Mouse (Mus musculus): ENCODE data around the gene BC024978. TPM values are rescaled to one million over a fixed set of nuclear protein-coding genes. Genes with fewer than 3 reads are reported as not detected.

BC024978 gene
- polyA plus RNA-seq, 1 experiment from 2014 or later = 1.5 TPM

DNA sequence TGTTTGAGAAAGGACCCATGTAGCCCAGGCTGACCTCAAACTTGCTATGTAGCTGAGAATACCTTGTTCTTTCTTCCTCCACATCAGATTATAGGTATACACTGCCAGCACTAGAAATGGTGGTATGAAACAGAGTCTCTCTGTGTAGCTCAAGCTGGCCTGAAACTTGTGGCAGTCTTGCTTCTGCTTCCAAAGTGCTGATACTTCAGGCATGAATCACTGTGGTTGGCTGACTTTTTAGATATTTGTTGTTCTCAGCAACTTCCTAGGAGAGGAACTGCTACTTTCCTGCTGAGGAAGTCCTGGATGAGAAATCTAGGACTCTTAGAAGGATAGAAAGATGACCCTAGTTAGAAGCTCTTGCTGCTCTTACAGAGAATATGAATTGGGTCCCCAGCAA is 2.8 kb downstream of the BC024978 start:
- Histone ChIP-seq H3K4me3 (no peak overlapping the region), H3K36me3 (peaks cover 43% of the 10 kb centered on the region), H3K9me3 (replicated peaks) (no peaks in the 10 kb centered on the region), H3K27ac (no peak overlapping the region), H3K4me2 (no peak overlapping the region), H3K9ac (no peak overlapping the region), H3K27me3 (replicated peaks) (no peaks in the 10 kb centered on the region), H3K4me1 (peaks cover 30% of the 10 kb centered on the region)
- ATAC-seq = no peak

DNA sequence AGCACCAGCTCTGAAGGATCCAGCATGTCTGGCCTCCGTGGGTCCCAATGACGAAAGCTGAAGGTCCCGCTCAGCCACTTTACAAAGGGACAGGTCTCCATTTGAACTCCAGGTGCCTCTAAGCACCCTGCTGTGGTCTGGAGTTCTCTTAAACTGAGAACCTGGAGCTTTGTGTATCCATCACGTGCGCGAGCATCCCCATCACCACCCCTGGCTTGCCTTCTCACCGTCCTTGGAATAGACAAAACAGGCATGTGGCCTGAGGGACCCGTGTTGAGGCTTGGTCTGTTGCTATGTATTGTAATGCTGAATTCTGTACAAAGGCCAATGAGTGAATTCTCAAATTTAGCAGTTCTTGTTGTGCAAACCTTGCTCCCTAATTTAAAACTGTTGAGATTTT is 3.2 kb downstream of the BC024978 start:
- no peak overlapping the region for H3K4me2 ChIP-seq
- no peak for ATAC-seq
- peaks cover 25% of the 10 kb centered on the region for H3K4me1 ChIP-seq
- 85% methylated on average over 8 of the region's 8 CpGs for WGBS (ENCODE audit: insufficient replicate concordance)
- no peak overlapping the region for H3K27ac ChIP-seq
- no peak overlapping the region for H3K4me3 ChIP-seq
- peaks cover 43% of the 10 kb centered on the region for H3K36me3 ChIP-seq
- no peak overlapping the region for H3K9ac ChIP-seq
- no peaks in the 10 kb centered on the region for H3K27me3 ChIP-seq (replicated peaks)
- no peaks in the 10 kb centered on the region for H3K9me3 ChIP-seq (replicated peaks)

DNA sequence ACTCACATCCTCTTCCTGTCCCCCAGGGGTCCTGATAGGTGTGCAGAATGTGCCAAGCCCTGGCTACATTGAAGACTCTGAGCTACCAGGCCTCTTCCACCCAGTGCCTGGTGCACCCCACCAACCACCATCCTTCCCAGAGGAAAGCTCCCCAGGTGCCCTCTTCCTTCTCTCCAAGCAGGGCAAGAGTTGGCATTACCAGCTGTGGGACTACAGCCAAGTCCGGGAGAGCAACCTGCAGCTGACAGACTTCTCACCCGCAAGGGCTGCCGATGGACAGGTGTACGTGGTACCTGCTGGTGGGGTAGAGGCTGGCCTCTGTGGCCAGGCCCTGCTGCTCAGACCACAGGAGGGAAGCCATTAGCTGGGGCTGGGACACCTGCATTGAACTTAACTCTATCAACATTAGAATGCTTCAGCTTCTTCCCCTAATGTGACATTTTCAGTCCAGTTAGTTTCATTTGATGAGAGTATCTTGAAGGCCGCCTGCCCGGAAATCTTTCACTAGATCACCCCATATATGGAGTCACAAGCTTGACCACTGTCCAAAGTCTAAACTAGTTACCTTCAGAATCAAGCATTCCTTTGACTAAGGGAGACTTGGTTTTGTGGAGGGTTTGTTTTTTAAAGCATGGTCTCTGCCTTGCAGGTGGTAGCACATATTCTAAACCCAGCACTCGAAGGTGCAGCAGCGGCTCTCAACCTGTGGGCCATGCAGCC is 8.3 kb downstream of the BC024978 start:
- no peak overlapping the region for H3K4me3 ChIP-seq
- peaks cover 54% of the 10 kb centered on the region for H3K36me3 ChIP-seq
- no peaks in the 10 kb centered on the region for H3K4me1 ChIP-seq
- 88% methylated on average over 8 of the region's 8 CpGs for WGBS (ENCODE audit: insufficient replicate concordance)
- no peak overlapping the region for H3K4me2 ChIP-seq
- no peaks in the 10 kb centered on the region for H3K27me3 ChIP-seq (replicated peaks)
- no peaks in the 10 kb centered on the region for H3K9me3 ChIP-seq (replicated peaks)
- no peak for ATAC-seq
- H3K9ac ChIP-seq = no peak overlapping the region
- H3K27ac ChIP-seq = no peak overlapping the region

DNA sequence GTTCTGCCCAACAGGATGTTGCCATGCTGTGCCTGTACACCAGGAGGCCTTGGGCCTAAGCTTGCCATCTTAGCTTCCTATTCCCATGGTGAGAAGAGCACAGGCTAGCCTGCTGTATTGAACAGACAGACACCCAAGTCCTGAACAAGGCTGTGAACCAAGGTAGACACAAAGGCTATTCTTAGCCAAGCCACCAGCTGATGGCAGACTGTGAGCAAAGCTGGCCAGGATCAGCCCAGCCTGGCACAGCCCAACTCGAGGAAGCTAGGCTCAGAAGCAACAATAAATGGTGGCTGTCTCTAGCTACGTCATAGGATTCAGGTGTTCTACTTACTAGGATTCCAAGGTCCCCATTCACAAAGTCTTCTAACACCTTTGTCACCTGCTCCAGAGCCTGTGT is 17.0 kb downstream of the BC024978 start:
- H3K4me2 ChIP-seq = no peak overlapping the region
- 0 out of 2 replicates have a peak overlapping the region, but pooled peaks have one; percentile 23 for H3K9ac ChIP-seq
- no peaks in the 10 kb centered on the region for H3K9me3 ChIP-seq (replicated peaks)
- WGBS (ENCODE audit: insufficient replicate concordance) = 62% methylated on average over 2 of the region's 2 CpGs
- no peaks in the 10 kb centered on the region for H3K4me1 ChIP-seq
- no peak for ATAC-seq
- H3K4me3 ChIP-seq = no peak overlapping the region
- H3K27ac ChIP-seq = no peak overlapping the region
- peaks cover 89% of the 10 kb centered on the region for H3K36me3 ChIP-seq
- no peaks in the 10 kb centered on the region for H3K27me3 ChIP-seq (replicated peaks)

DNA sequence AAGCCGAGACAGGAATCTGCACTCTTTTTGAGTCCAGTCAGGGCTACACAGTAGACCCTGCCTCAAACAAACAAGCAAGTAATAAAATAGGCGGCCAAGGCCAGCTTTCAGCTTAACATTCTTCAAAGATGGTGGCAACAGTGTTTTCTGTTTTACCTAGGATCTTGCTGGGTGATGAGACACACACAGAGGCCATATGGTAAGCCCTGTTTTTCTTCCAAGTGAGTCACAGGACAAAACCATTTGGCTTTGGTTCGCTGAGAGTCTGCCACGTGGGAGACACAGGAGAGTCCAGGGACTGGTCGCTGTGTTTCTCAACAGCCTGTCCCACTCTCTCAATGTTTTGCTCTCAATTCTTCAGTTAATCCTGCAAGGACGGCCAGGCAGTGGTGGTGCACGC is 23.0 kb downstream of the BC024978 start:
- WGBS (ENCODE audit: insufficient replicate concordance) = 75% methylated on average over 7 of the region's 7 CpGs
- Histone ChIP-seq H3K36me3 (peaks cover 64% of the 10 kb centered on the region), H3K4me3 (no peak overlapping the region), H3K4me1 (peaks cover 32% of the 10 kb centered on the region), H3K27ac (no peak overlapping the region), H3K9me3 (replicated peaks) (no peaks in the 10 kb centered on the region), H3K4me2 (no peak overlapping the region), H3K9ac (no peak overlapping the region), H3K27me3 (replicated peaks) (no peaks in the 10 kb centered on the region)
- ATAC-seq = no peak

DNA sequence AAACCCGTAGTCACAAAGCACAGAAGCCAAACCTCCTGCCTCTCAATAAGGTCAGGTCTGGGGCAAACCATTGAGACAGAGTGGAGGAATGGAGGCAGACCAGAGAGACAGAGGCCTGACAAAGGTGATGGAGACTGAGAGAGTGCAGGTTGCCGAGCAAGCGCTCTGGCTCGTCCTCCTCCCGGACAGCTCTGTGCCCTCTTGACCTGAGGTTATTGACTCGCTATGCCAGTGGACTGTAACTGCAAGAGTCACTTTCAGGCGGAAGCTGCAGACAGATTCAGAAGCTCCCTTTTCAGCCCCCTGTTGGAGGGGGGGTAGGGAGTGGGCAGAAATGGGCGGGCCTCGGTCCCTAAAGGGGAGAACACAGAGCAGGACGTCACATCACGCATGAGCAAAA is 24.4 kb downstream of the BC024978 start:
- H3K27ac ChIP-seq = no peak overlapping the region
- no peak overlapping the region for H3K4me2 ChIP-seq
- peak; percentile 25; the same call in 1 of the 2 replicates for ATAC-seq
- no peak overlapping the region for H3K4me3 ChIP-seq
- H3K9me3 ChIP-seq (replicated peaks) = no peaks in the 10 kb centered on the region
- no peak overlapping the region for H3K9ac ChIP-seq
- H3K4me1 ChIP-seq = peaks cover 45% of the 10 kb centered on the region
- 78% methylated on average over 11 of the region's 11 CpGs for WGBS (ENCODE audit: insufficient replicate concordance)
- no peaks in the 10 kb centered on the region for H3K27me3 ChIP-seq (replicated peaks)
- H3K36me3 ChIP-seq = peaks cover 58% of the 10 kb centered on the region

DNA sequence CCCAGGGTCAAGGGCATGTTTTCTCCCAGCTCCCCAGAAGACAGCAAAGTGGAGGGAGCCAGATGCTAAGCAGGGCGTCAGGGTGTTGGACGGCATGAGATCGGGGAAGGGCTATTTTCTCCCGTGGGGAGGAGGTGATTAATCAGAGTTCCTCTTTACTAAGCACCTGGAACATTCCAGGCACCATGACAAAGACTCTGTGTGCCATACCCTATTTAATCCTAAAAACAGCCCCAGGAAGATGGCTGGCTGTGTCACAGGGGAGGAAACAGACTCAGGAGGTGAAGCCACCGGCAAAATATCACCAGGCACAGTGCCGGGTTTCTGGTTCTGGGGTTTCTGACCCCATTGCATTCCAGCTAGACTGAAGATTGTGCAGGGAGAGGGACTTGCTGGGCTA is 26.4 kb downstream of the BC024978 start:
- Histone ChIP-seq H3K27me3 (replicated peaks) (no peaks in the 10 kb centered on the region), H3K4me1 (peaks cover 65% of the 10 kb centered on the region), H3K36me3 (peaks cover 44% of the 10 kb centered on the region), H3K9ac (no peak overlapping the region), H3K9me3 (replicated peaks) (no peaks in the 10 kb centered on the region), H3K4me2 (0 out of 2 replicates have a peak overlapping the region, but pooled peaks have one; percentile 43), H3K4me3 (no peak overlapping the region), H3K27ac (peak overlapping the region; percentile 62)
- no peak for ATAC-seq
- WGBS (ENCODE audit: insufficient replicate concordance) = 75% methylated on average over 6 of the region's 6 CpGs

DNA sequence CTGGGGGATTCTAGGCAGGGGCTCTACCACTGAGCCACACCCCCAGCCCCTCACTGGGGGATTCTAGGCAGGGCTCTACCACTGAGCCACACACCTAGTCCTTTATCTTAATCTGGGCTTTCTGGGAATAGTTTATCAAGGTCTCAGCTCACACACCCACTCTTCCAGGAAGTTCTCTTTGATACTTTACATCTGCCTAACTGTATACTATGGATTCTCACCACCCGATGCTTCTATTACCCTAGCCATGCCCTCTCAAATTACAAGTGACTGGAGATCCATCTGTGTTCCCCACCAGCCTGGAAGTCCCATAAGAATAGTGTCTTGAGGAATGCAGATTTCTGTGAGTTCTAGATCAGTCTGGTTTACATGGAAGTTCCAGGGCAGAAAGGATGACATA is 27.0 kb downstream of the BC024978 start:
- peak; percentile 81 for ATAC-seq
- Histone ChIP-seq H3K27ac (peak overlapping the region; percentile 62), H3K27me3 (replicated peaks) (no peaks in the 10 kb centered on the region), H3K36me3 (peaks cover 38% of the 10 kb centered on the region), H3K9me3 (replicated peaks) (no peaks in the 10 kb centered on the region), H3K4me3 (no peak overlapping the region), H3K9ac (peak overlapping the region; percentile 29; the same call in 1 of the 2 replicates), H3K4me2 (peak overlapping the region; percentile 43), H3K4me1 (peaks cover 71% of the 10 kb centered on the region)
- 40% methylated on average over 1 of the region's 1 CpGs for WGBS (ENCODE audit: insufficient replicate concordance)

DNA sequence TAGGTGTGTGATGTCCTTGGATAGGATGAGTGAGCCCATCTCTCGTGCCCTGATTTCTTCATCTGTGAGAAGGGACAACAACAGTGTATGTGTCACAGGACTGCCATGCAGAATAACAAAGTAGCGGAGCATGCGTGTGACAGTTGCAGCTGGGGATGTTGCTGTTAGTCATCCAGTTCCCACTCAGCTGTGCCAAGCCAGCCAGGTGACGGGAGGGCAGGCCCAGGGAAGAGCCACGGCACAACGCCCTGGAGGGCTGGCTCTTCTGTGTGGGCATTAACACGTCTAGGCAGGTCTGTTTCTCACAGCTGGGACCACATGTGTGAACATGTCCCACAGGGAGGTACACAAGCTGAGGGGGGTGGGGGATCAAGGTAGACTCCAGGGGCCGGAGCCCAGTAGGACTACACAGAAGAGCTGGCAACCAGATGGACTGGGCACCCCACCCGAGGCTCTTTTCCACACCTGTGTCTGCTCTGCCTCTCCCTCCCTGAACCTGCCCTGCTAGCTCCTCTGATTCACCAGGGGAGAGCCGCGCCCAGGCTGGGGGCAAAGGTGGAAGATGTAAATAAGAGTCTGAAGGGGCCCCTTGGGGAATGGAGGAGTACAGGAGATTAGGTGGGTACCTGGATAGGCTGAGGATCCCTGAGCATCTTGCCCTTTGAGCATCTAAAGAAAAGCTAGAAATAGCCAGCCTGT is 29.4 kb downstream of the BC024978 start:
- Histone ChIP-seq H3K27ac (0 out of 2 replicates have a peak overlapping the region, but pooled peaks have one; percentile 21), H3K36me3 (peaks cover 17% of the 10 kb centered on the region), H3K9me3 (replicated peaks) (no peaks in the 10 kb centered on the region), H3K27me3 (replicated peaks) (no peaks in the 10 kb centered on the region), H3K4me1 (peaks cover 83% of the 10 kb centered on the region), H3K4me2 (peak overlapping the region; percentile 92), H3K9ac (no peak overlapping the region), H3K4me3 (no peak overlapping the region)
- ATAC-seq = no peak
- 81% methylated on average over 11 of the region's 11 CpGs for WGBS (ENCODE audit: insufficient replicate concordance)

DNA sequence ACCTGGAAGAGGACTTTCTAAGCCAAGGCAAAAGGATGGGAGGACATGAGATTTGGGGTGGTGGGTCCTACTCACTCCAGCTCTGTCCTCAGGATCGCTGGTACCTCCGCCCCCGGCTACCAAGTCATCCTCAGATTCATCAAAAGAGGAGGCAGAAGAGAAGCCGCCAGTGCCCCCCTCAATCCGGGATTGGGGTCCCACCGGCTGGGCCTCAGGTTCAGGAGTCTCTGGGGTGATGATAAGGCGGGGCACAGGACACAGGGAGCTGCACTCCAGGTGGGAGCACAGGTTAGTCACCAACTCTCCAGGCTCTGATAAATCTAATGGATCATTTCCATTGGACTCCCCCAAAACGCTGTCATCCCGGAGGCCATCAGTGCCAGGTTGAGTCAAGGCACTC is 31.7 kb downstream of the BC024978 start:
- WGBS (ENCODE audit: insufficient replicate concordance) = 37% methylated on average over 9 of the region's 9 CpGs
- Histone ChIP-seq H3K4me3 (peak overlapping the region; percentile 70), H3K27me3 (replicated peaks) (no peaks in the 10 kb centered on the region), H3K4me1 (peaks cover 79% of the 10 kb centered on the region), H3K9ac (peak overlapping the region; percentile 84), H3K36me3 (peaks cover 7% of the 10 kb centered on the region), H3K9me3 (replicated peaks) (no peaks in the 10 kb centered on the region), H3K27ac (no peak overlapping the region), H3K4me2 (peak overlapping the region; percentile 92)
- no peak for ATAC-seq

DNA sequence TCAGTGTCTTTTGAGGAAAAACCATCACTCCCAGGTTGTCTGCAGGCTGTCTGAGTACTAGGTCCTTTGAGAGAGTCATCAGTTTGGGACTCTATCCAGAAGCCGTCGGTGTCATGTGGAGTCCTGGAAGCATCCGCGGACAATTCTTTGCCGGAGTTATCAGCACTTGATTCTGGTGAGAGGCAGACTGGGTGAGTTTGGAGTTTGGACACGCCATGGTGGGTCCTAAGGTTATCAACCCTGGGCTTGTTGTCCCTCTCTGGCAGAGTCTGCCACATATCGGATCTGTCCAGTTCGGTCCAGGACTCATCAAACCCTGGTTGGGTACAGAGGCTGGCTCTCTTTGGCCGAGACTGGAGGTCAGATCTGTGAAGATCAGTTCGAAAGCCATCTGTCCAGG is 32.1 kb downstream of the BC024978 start:
- peak overlapping the region; percentile 84 for H3K9ac ChIP-seq
- no peaks in the 10 kb centered on the region for H3K27me3 ChIP-seq (replicated peaks)
- peak overlapping the region; percentile 92 for H3K4me2 ChIP-seq
- peak overlapping the region; percentile 70 for H3K4me3 ChIP-seq
- H3K4me1 ChIP-seq = peaks cover 79% of the 10 kb centered on the region
- H3K36me3 ChIP-seq = peaks cover 7% of the 10 kb centered on the region
- H3K27ac ChIP-seq = peak overlapping the region; percentile 80
- WGBS (ENCODE audit: insufficient replicate concordance) = 7% methylated on average over 10 of the region's 10 CpGs
- peak; percentile 3; the same call in 1 of the 2 replicates for ATAC-seq
- no peaks in the 10 kb centered on the region for H3K9me3 ChIP-seq (replicated peaks)

DNA sequence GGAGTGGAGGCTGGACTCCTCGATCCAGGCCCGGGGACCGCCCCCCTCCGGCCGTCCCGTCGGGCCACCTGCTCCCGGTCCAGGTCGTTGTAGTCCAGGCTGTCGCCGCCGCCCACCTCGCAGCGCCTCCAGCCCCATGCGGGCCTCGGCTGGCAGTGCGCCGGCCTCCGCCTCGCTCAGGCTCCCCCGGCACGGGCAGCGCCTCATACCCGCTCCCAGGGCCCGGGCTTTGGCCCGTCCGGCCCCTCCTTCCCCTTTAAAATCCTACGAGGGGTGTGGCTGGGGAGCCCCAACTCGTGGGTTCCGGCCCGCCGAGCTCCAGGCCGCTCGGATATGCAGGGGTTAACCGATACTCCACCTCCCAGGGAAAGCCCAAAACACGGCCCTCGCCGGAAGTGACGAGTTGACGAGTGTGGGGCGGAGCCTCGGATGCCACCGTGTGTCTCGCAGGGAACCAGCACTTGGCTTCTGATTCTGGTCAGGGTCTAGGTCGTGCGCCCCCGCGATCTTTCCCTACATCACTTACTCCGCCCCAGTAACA is 32.8 kb downstream of the BC024978 start, which contains the start of gene Itpkc:
TSS of gene Itpkc (minus strand) at position 381 of the 541 bp plus-strand sequence.
- Histone ChIP-seq H3K4me2 (peak within 1 kb of the TSS; percentile 92), H3K36me3 (peaks cover 7% of the 10 kb centered on the region), H3K9me3 (replicated peaks) (no peaks in the 10 kb centered on the region), H3K4me1 (peaks cover 74% of the 10 kb centered on the region), H3K27ac (peak within 1 kb of the TSS; percentile 80), H3K27me3 (replicated peaks) (no peaks in the 10 kb centered on the region), H3K9ac (peak within 1 kb of the TSS; percentile 84), H3K4me3 (peak within 1 kb of the TSS; percentile 70)
- peak; percentile 81 for ATAC-seq
- WGBS (ENCODE audit: insufficient replicate concordance) = under 1% methylated on average over 49 of the region's 49 CpGs

All from liver, embryonic 12.5 days (tissue).